Mouse (Mus musculus) lung, embryonic 16.5 days (tissue): ENCODE results near the gene Olfr986. TPM values are rescaled to one million over a fixed set of nuclear protein-coding genes. Genes with fewer than 3 reads are reported as not detected.

Experiments used
- ATAC-seq: fragments of 200-750 bp; cut with Nextera tagmentation; 2 replicates; pipeline ENCODE4 v1.8.0; 2017; ENCODE audit warnings: low read depth, mild to moderate bottlenecking, moderate library complexity
- H3K27ac ChIP-seq: fragments of 300-500 bp; sonication (generic); 2 replicates; pipeline ENCODE4 v1.5.1; 2014; ENCODE audit warnings: mild to moderate bottlenecking, control low read depth, low read length
- H3K27me3 ChIP-seq: fragments of 300-500 bp; sonication (generic); 2 replicates; pipeline ENCODE4 v1.6.1; 2014; ENCODE audit warnings: low read depth, low read length, mixed read lengths; ENCODE audit not compliant: control insufficient read depth, insufficient read depth
- H3K36me3 ChIP-seq: fragments of 300-500 bp; sonication (generic); 2 replicates; pipeline ENCODE4 v1.6.1; 2014; ENCODE audit warnings: low read length; ENCODE audit not compliant: control insufficient read depth, insufficient read depth
- H3K4me1 ChIP-seq: fragments of 300-500 bp; sonication (generic); replicated peaks from 2 replicates; pipeline ENCODE4 v1.6.1; 2014; ENCODE audit warnings: low read length, mixed read lengths; ENCODE audit not compliant: control insufficient read depth, insufficient read depth
- H3K4me2 ChIP-seq: fragments of 300-500 bp; sonication (generic); 2 replicates; pipeline ENCODE4 v1.6.1; 2014; ENCODE audit warnings: low read depth, low read length, control low read depth
- H3K4me3 ChIP-seq: fragments of 300-500 bp; sonication (generic); 2 replicates; pipeline ENCODE4 v1.5.1; 2014; ENCODE audit warnings: mild to moderate bottlenecking, low read length, control low read depth
- H3K9ac ChIP-seq: fragments of 300-500 bp; sonication (generic); 2 replicates; pipeline ENCODE4 v1.6.1; 2014; ENCODE audit warnings: low read length, control low read depth
- H3K9me3 ChIP-seq: fragments of 300-500 bp; sonication (generic); 2 replicates; pipeline ENCODE4 v1.6.1; 2016; ENCODE audit warnings: low read length; ENCODE audit not compliant: control insufficient read depth
- WGBS: fragments of 180-500 bp; shearing (Covaris S2); extraction: QIAGEN DNeasy Blood & Tissue Kit; methylation state at CpG from one replicate; pipeline ENCODE4 v1.1.7; 2014; 5-methylcytosine and 5-hydroxymethylcytosine counted together
- polyA plus RNA-seq: library from polyadenylated mRNA; unstranded; fragments of >200 nt; fragmentation: Nextera tagmentation; extraction: Ambion mirVana; gene quantifications from 2 replicates; pipeline ENCODE4 v1.2.1, GENCODE M21; 2015

Gene Olfr986
- polyA plus RNA-seq, 1 experiment from 2014 or later, result not detected

DNA sequence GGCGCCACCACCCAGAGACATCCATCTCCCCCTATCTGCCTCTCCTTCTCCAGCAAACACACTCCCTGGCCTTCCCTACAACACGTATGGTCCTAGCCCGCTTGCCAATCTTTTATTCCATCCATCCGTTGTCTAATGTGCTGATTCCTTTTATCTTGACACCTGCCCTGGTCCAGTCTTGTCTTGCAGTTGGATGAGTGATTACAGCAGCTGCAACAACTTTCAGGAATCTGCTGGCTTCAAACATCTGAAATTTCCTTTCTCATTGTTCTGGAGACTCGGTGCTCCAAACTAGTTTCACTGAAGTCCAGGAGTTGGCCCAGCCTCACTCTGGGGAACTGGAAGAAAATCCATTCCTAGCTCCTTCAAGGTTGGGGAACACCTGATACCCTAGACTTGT is 48.8 kb downstream of the Olfr986 start:
- no peak for ATAC-seq
- Histone ChIP-seq H3K36me3 (no peaks in the 10 kb centered on the region), H3K4me2 (no peak overlapping the region), H3K4me1 (no peaks in the 10 kb centered on the region), H3K27me3 (no peaks in the 10 kb centered on the region), H3K9ac (no peak overlapping the region), H3K9me3 (no peaks in the 10 kb centered on the region), H3K4me3 (no peak overlapping the region), H3K27ac (no peak overlapping the region)
- 35% methylated on average over 5 of the region's 5 CpGs for WGBS

- 71% methylated on average over 3 of the region's 3 CpGs for WGBS
- Histone ChIP-seq H3K36me3 (no peaks in the 10 kb centered on the region), H3K9me3 (no peaks in the 10 kb centered on the region), H3K27me3 (no peaks in the 10 kb centered on the region), H3K4me3 (no peak overlapping the region), H3K4me1 (no peaks in the 10 kb centered on the region), H3K9ac (no peak overlapping the region), H3K4me2 (no peak overlapping the region), H3K27ac (no peak overlapping the region)
- no peak for ATAC-seq
Measured at GRCm38 (mm10) chr9:40231019-40231418, 50.3 kb downstream of the Olfr986 start.

- no peak overlapping the region for H3K9ac ChIP-seq
- no peak overlapping the region for H3K27ac ChIP-seq
- WGBS, result 67% methylated on average over 10 of the region's 10 CpGs
- ATAC-seq, result no peak
- H3K36me3 ChIP-seq, result no peaks in the 10 kb centered on the region
- H3K4me3 ChIP-seq, result no peak overlapping the region
- no peaks in the 10 kb centered on the region for H3K4me1 ChIP-seq
- no peak overlapping the region for H3K4me2 ChIP-seq
- H3K27me3 ChIP-seq, result no peaks in the 10 kb centered on the region
- H3K9me3 ChIP-seq, result no peaks in the 10 kb centered on the region
Measured at GRCm38 (mm10) chr9:40234233-40235072, 53.7 kb downstream of the Olfr986 start.

DNA sequence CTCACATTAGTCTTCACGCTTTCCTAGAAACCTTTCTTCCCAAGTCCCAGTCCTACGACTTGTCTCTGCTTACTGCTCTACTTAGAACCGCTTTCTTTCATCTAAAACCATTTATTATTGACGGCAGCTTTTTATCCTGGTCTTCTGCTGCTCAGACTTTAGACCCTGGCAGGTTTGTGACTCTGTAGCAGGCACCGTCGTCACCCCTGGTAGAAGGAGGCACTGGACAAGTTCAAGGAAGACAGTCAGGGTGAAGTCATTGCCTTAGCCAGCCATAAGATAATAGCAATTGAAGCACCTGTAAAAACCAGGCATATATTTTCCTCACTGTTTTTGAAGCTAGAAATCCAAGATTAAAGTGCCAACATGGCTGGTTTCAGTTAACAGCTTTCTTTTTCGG is 54.5 kb downstream of the Olfr986 start:
- Histone ChIP-seq H3K36me3 (no peaks in the 10 kb centered on the region), H3K27ac (no peak overlapping the region), H3K9me3 (no peaks in the 10 kb centered on the region; the same call in 1 of the 2 replicates), H3K4me2 (no peak overlapping the region), H3K27me3 (no peaks in the 10 kb centered on the region), H3K4me3 (no peak overlapping the region), H3K9ac (no peak overlapping the region), H3K4me1 (no peaks in the 10 kb centered on the region)
- ATAC-seq, result no peak
- WGBS, result 83% methylated on average over 7 of the region's 7 CpGs

Other genes with a start within 250 kb of the Olfr986 start
- not detected in 2 replicates for gene Olfr974, start 243.4 kb upstream of the Olfr986 start, polyA plus RNA-seq
- gene Olfr975, start 228.9 kb upstream of the Olfr986 start, polyA plus RNA-seq, result not detected in 2 replicates
- gene Olfr976, start 219.8 kb upstream of the Olfr986 start, polyA plus RNA-seq, result not detected in 2 replicates
- not detected in 2 replicates for gene Olfr978, start 188.8 kb upstream of the Olfr986 start, polyA plus RNA-seq
- gene Olfr979, start 177.5 kb upstream of the Olfr986 start, polyA plus RNA-seq, result not detected in 2 replicates
- gene Olfr980, start 171.3 kb upstream of the Olfr986 start, polyA plus RNA-seq, result not detected in 2 replicates
- not detected in 2 replicates for gene Olfr981, start 159.5 kb upstream of the Olfr986 start, polyA plus RNA-seq
- gene Olfr982, start 107.1 kb upstream of the Olfr986 start, polyA plus RNA-seq, result not detected in 2 replicates
- gene Olfr983, start 87.3 kb upstream of the Olfr986 start, polyA plus RNA-seq, result not detected in 2 replicates
- not detected in 2 replicates for gene Olfr984, start 66.7 kb upstream of the Olfr986 start, polyA plus RNA-seq
- not detected in 2 replicates for gene Olfr985, start 50.7 kb upstream of the Olfr986 start, polyA plus RNA-seq
- not detected in 2 replicates for gene Tmem225, start 32.8 kb upstream of the Olfr986 start, polyA plus RNA-seq
- 3.1 and 3.7 TPM in 2 replicates for gene Zfp202, start 11.4 kb downstream of the Olfr986 start, polyA plus RNA-seq
- gene Scn3b, start 88.3 kb downstream of the Olfr986 start, polyA plus RNA-seq, result 9.1 and 11.3 TPM in 2 replicates